ENCODE assay signal across 10 mouse cellular contexts in the genomic region with DNA sequence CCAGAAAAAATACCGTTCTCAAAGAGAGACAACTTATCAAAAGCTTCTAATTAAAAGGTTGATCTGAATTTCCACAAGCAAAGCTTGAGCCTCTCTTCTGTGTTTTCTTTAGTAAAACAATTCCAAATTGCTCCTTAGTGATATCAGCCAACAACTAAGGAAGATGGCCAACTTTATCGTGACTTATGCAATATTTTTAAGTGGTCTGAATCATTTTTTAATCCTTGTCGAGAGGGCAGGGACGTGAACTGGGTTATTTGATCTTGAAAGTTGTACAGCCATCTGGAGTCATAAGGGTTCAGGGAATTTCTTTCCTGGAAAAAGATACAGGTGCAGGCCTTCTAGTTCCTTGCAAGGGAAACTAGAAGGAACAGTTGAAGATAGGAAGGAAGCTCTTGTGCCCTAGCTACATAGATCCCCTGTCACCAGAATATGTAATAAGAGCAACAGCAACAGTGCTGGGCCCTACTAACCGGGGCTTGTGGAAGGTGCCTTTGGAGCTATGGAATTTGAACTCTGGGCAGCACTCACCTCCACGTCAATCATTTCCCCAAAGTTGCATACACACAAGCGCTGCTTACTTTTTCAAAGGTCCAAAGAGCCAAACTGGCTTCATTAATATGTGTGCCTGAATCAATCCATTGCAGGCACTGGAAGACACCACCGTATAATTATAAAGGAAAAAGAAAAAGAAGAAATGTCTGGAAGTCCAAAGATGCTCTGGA. TPM values are rescaled to one million over a fixed set of nuclear protein-coding genes. Genes with fewer than 3 reads are reported as not detected.
DNase-seq lines count a peak whose midpoint lies in the region; ATAC-seq lines count a peak whose summit lies in the region.
"Had no signal": no experiment of that assay in that cellular context is flagged by ENCODE, and none has a peak within 500 bp of the region (broad histone marks: within the 10 kb centered on the region; RNA-seq: fewer than 3 reads in every experiment).

No protein-coding gene starts in this region.

- DNase-seq in heart, embryonic 10.5 days (ENCODE audit: low spot score), result no peak
- DNase-seq in heart, adult 18-20 months, result no peak
- DNase-seq in neural tube, embryonic 10.5 days (ENCODE audit: extremely low spot score, low spot score), result no peak
- no peak for DNase-seq in limb, embryonic 10.5 days (ENCODE audit: low spot score)
- no peak for DNase-seq in thymus, adult 18-20 months
- DNase-seq in right cerebral cortex, postnatal 10 days (ENCODE audit: low spot score in 2 of 2), result no peak
- DNase-seq in left cerebral cortex, postnatal 14 days (ENCODE audit: low spot score in 2 of 2), result no peak

- peak overlapping the region; percentile 96; the same call in 1 of the 2 replicates for H3K27ac ChIP-seq in heart, embryonic 10.5 days
- H3K27ac ChIP-seq in neural tube, embryonic 12.5 days, result no peak overlapping the region
- peak overlapping the region; percentile 94; the same call in 1 of the 2 replicates for H3K27ac ChIP-seq in limb, embryonic 10.5 days

- no peak overlapping the region for H3K4me3 ChIP-seq in heart, embryonic 10.5 days
- no peak overlapping the region for H3K4me3 ChIP-seq in neural tube, embryonic 12.5 days
- no peak overlapping the region for H3K4me3 ChIP-seq in limb, embryonic 10.5 days

- H3K36me3 ChIP-seq in heart, embryonic 10.5 days, result peaks cover 21% of the 10 kb centered on the region
- no peaks in the 10 kb centered on the region; the same call in 1 of the 2 replicates for H3K36me3 ChIP-seq in neural tube, embryonic 12.5 days
- peaks cover 21% of the 10 kb centered on the region for H3K36me3 ChIP-seq in limb, embryonic 10.5 days

- H3K4me1 ChIP-seq in heart, embryonic 10.5 days, result peaks cover 37% of the 10 kb centered on the region
- peaks cover 7% of the 10 kb centered on the region; the same call in 1 of the 2 replicates for H3K4me1 ChIP-seq in neural tube, embryonic 12.5 days
- H3K4me1 ChIP-seq in limb, embryonic 10.5 days, result peaks cover 25% of the 10 kb centered on the region

- H3K4me2 ChIP-seq in neural tube, embryonic 12.5 days (replicated peaks), result peak overlapping the region; percentile 73

- intact Hi-C loops in left cerebral cortex, postnatal 14 days (cut with DNase I), result no loop called here

- 77% methylated on average over 8 of the region's 8 CpGs for WGBS in heart, embryonic 10.5 days
- 80% methylated on average over 8 of the region's 8 CpGs for WGBS in neural tube, embryonic 12.5 days
- 73% methylated on average over 8 of the region's 8 CpGs for WGBS in limb, embryonic 10.5 days

- no peak for ATAC-seq in neural tube, embryonic 12.5 days (ENCODE audit: low FRiP score, low read depth)

- no peaks in the 10 kb centered on the region for H3K9me3 ChIP-seq in heart, embryonic 10.5 days
- no peaks in the 10 kb centered on the region for H3K9me3 ChIP-seq in neural tube, embryonic 12.5 days
- H3K9me3 ChIP-seq in limb, embryonic 10.5 days (replicated peaks), result no peaks in the 10 kb centered on the region
- H3K9me3 ChIP-seq: megakaryocyte, embryonic 14.5 days had no signal

- no peaks in the 10 kb centered on the region for H3K27me3 ChIP-seq in heart, embryonic 10.5 days (ENCODE audit: insufficient read depth, poor library complexity, severe bottlenecking)
- no peaks in the 10 kb centered on the region for H3K27me3 ChIP-seq in neural tube, embryonic 12.5 days (replicated peaks)
- H3K27me3 ChIP-seq in limb, embryonic 10.5 days (ENCODE audit: low read depth, poor library complexity, severe bottlenecking), result no peaks in the 10 kb centered on the region
- H3K27me3 ChIP-seq: CH12.LX; megakaryocyte, embryonic 14.5 days had no signal

- H3K9ac ChIP-seq in neural tube, embryonic 12.5 days, result no peak overlapping the region

RNA-seq across cellular contexts. Expression of a gene that starts 0.9 kb away (rescaled TPM):
- polyA plus RNA-seq in heart, embryonic 10.5 days (2016; fragmentation: Nextera tagmentation; extraction: Ambion mirVana), result 74.0 and 90.7 TPM in 2 replicates
- 100 to 1,000 TPM; 116 to 138 TPM for total RNA-seq in heart, adult 18-20 months (2021)
- polyA plus RNA-seq in neural tube, embryonic 12.5 days (2016; fragmentation: Nextera tagmentation; extraction: Ambion mirVana), result 58.6 and 69.5 TPM in 2 replicates
- polyA plus RNA-seq in limb, embryonic 10.5 days (2016; fragmentation: Nextera tagmentation; extraction: Ambion mirVana), result 74.6 and 75.8 TPM in 2 replicates
- 10 to 100 TPM in 1 of 2 experiments, 1 to 10 TPM in 1; 9.8 to 12.5 TPM for total RNA-seq in left cerebral cortex, postnatal 14 days (2021)

RNA-seq across cellular contexts. Expression of a gene that starts 58.9 kb away (rescaled TPM):
- polyA plus RNA-seq in heart, embryonic 10.5 days (2016; fragmentation: Nextera tagmentation; extraction: Ambion mirVana), result 17.3 and 21.2 TPM in 2 replicates
- 1 to 10 TPM; 5.6 to 7.6 TPM for total RNA-seq in heart, adult 18-20 months (2021)
- polyA plus RNA-seq in neural tube, embryonic 12.5 days (2016; fragmentation: Nextera tagmentation; extraction: Ambion mirVana), result 17.2 and 18.2 TPM in 2 replicates
- 30.1 and 30.9 TPM in 2 replicates for polyA plus RNA-seq in limb, embryonic 10.5 days (2016; fragmentation: Nextera tagmentation; extraction: Ambion mirVana)
- 1 to 10 TPM; 6.6 to 6.8 TPM for total RNA-seq in left cerebral cortex, postnatal 14 days (2021)
